Mouse (Mus musculus) lung, adult 10 weeks (tissue): ENCODE data around the gene Ccpg1. TPM values are rescaled to one million over a fixed set of nuclear protein-coding genes. Genes with fewer than 3 reads are reported as not detected.

Source experiments
- polyA plus RNA-seq: library from polyadenylated mRNA; stranded (reverse); fragments of 350-450 nt; fragmentation: Illumina TruSeq; extraction: RNeasy Lipid Tissue Mini Kit (QIAGEN cat#74804); gene quantifications from one replicate; pipeline ENCODE4 v1.2.3, GENCODE M21; 2014; ENCODE audit warnings: low read depth, low replicate concordance; ENCODE audit not compliant: insufficient read depth

The Ccpg1 gene
- polyA plus RNA-seq: 65.9 TPM

DNA sequence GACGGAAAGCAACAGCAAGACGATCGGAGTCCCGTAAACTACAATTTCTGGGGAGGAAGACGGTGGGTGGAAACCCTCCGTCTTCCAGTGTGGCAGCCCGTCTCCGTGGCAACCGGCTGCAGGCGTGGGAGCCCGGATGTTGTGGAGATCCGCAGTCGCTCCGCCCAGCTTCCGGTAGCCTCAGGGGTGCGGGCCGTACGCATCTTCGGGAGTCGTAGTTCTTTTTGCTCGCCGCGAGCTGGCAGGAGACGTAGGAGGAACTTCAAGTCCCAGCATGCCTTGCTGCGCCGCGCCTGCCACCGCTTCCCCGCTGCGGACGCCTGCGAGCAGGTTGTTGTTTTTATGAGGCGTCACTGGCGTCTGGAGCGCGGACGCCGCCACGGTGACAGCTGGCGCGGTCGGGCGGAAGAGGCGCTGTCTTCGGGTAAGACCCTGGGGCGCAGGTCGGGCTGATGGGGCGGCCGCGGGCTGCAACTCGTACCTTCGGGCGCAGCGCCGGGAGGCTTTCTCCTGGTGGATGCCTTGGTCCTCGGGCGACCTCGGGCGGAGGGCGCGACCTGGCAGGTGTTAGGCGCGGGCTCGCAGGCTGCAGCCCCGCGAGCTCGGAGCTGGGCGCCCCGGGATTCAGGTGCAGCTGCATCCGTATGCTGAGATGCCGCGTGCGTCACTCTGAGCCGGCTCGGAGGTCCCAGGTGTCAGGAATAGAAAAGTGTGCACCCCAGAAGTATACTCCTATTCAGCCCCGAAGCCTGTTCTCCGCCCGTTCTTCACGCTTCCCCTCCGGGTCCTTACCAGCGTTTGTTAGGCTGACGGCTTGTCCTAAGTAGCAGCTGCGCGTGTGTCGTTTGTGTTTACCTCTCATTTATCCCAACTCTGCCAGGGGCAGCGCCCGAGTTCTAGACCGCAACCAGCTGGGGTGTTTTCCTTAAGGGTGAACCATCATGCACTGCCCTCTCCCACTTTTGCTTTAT, at the start of gene Ccpg1, which contains the start of gene Ccpg1os:
TSS of gene Ccpg1 (plus strand) at position 180 of the 971 bp plus-strand sequence.
TSS of gene Ccpg1os (minus strand) at position 133 of the 971 bp plus-strand sequence.

DNA sequence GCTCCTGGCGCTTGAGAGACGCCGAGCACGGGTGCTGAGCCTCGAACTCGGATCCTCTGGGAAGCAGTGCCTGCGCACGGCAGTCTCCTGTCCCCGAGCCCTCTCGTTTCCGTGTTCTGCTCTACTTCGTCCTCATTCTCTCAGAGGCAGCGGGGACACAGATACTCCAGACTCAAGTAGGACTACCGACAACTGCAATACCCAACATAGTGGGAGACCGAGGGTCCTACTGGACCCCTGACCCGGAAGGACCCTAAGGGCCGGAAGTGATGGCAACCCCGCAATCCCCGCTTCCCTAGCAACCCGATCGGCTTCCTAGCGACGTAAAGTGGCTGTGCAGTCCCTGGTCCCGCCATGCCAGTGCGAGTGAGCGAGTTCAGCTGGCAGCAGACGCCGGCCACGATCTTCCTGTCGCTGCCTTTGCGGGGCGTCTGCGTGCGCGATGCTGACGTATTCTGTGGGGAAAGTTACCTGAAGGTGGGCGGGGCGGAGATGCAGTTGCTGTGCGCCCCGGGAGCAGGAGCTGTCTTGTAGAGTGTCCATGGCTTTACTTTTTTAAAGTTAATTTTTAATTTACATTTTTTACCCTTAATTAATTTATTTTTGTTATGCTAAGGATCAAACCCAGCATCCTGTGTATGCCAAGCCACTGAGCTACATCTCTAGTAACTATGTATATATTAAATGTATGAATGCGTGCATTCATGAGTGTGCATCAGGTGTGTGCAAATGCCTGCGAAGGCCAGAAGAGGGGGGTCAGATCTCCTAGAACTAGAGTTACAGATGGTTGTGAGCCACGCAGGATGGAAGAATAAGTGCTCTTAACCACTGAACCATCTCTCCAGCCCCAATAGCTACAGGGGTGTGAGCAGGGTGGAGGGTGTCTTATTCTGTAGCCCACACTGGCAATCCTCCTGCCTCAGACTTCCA, 26.4 kb upstream of the Ccpg1 start, which contains the start of the genes Dyx1c1 and Gm44503:
TSS of gene Dyx1c1 (plus strand) at position 265 of the 930 bp plus-strand sequence.
TSS of gene Gm44503 (plus strand) at position 332 of the 930 bp plus-strand sequence.

DNA sequence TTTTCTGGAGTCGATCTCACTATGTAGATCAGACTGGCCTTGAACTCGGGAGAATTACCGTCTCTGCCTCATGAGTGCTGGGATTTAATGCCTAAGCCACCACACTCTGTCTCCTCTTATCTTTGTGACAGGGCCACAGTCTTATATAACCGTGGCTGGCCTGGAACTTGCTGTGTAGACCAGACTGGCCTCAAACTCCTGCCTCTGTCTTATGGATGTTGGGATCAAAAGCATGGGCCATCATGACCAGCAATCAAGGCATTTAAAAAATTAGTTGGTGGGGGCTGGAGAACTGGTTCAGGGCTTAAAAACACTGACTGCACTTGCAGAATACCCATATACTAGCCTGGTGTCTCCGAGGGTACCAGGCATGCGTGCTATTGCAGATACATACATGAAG, 54.9 kb downstream of the Ccpg1 start, which contains the start of gene Pigb:
TSS of gene Pigb (minus strand) at position 299 of the 400 bp plus-strand sequence.

DNA sequence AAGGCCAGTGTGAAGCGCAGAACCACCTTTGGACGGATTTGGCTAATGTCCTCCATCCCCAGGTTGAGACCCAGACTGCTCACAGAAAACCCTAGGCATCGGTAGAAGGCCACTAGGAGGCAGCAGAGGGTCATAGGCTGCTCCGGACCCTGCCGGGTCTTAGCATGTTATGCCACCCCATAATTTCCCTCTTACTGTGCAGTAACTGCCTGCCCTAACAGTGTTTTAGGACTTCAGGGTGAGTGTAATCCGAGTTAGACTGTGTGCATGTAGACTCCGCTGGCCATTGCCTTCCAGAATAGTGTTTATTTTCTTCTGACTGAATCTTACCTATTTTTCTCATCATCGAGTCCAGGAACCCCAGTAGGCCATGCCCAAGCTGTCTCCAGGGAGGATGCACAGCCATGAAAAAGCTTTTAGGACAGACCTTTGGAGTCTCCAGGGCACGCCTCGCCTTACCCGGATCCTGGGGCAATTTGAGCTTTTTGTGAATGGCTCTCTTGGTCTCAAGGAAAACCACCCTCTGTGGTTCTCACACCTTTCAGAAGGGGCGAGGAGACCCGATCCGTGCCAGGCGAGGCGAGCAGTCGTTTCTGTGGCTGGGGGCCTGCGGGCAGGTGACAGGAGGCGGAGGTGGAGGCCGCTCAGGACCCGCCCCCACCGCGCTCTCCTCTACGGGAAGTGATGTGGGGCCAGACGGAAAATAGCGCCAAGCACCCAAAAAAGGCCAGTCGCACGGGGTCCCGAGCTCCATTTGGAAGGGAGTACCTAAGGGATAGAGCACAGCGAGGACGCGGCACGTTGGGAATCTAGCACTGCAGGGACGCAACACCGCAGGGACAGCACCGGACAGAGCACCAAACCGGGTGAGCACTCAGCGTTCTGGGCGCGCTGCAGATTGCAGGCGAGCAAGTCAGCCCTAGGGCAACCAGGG, 59.2 kb downstream of the Ccpg1 start, which contains the start of gene Rab27a:
TSS of gene Rab27a (plus strand) at position 709 of the 934 bp plus-strand sequence.

Other genes with a start within 250 kb of the Ccpg1 start
- gene Prtg, start 178.6 kb upstream of the Ccpg1 start, polyA plus RNA-seq: 0.03 TPM
- gene Pygo1, start 59.8 kb upstream of the Ccpg1 start, polyA plus RNA-seq: 1.8 TPM
- 2.7 TPM for gene Dyx1c1, start 26.6 kb upstream of the Ccpg1 start, polyA plus RNA-seq
- not detected for gene Gm44503, start 26.6 kb upstream of the Ccpg1 start, polyA plus RNA-seq
- gene Ccpg1os, start within 50 bp of the Ccpg1 start, polyA plus RNA-seq: 22.3 TPM
- gene Pigb, start 54.9 kb downstream of the Ccpg1 start, polyA plus RNA-seq: 2.6 TPM
- gene Rab27a, start 59.4 kb downstream of the Ccpg1 start, polyA plus RNA-seq: 31.8 TPM
- 0.27 TPM for gene Khdc3, start 116.4 kb downstream of the Ccpg1 start, polyA plus RNA-seq
- gene Gm20509, start 117.0 kb downstream of the Ccpg1 start, polyA plus RNA-seq: not detected
- gene Rsl24d1, start 128.0 kb downstream of the Ccpg1 start, polyA plus RNA-seq: 41.3 TPM